Mouse (Mus musculus): ENCODE data around the gene Gm527. TPM values are rescaled to one million over a fixed set of nuclear protein-coding genes. Genes with fewer than 3 reads are reported as not detected.

Gm527 gene
- polyA plus RNA-seq, 1 experiment from 2014 or later = 4.2 TPM

- Histone ChIP-seq H3K27ac (replicated peaks) (peak overlapping the region; percentile 93), H3K4me2 (replicated peaks) (peak overlapping the region; percentile 84), H3K4me3 (replicated peaks) (peak overlapping the region; percentile 96), H3K9ac (peak overlapping the region; percentile 80), H3K27me3 (no peaks in the 10 kb centered on the region), H3K36me3 (no peaks in the 10 kb centered on the region), H3K9me3 (replicated peaks) (no peaks in the 10 kb centered on the region), H3K4me1 (peaks cover 28% of the 10 kb centered on the region)
- WGBS = under 1% methylated on average over 44 of the region's 44 CpGs
- peak; percentile 16; the same call in 1 of the 2 replicates for ATAC-seq (ENCODE audit: insufficient number of reproducible peaks, low FRiP score, low TSS enrichment, low read depth)
Observed at GRCm38 (mm10) chr12:64966101-64966631, 48.5 kb downstream of the Gm527 start.

DNA sequence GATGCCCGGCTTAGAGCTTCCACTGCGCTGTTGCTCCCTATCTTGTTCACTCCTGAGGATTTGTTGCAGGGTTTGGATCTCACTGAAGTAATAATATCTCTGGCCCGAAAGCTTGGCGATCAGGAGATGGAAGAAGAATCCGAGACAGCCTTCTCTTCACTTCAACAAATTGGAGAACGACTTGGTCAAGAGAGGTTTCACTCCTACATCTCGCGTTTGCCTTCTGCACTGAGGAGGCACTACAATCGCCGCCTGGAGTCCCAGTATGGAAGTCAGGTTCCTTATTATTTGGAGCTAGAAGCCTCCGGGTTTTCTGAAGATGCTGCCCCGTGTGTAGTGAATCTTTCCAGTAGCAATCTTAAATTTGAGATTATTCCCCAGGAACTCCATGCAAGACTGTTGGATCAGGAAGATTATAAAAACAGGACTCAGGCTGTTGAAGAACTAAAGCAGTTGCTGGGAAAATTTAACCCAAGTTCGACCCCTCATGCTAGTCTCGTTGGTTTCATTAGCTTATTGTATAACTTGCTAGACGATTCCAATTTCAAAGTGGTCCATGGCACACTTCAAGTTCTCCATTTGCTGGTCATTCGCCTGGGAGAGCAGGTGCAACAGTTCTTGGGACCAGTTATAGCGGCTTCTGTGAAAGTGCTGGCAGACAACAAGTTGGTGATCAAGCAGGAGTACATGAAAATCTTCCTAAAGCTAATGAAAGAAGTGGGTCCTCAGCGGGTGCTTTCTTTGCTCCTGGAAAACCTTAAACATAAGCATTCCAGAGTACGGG lies 49.1 kb downstream of the Gm527 start:
- 2% methylated on average over 19 of the region's 19 CpGs for WGBS
- ATAC-seq (ENCODE audit: insufficient number of reproducible peaks, low FRiP score, low TSS enrichment, low read depth) = no peak
- peak overlapping the region; percentile 93 for H3K27ac ChIP-seq (replicated peaks)
- H3K9me3 ChIP-seq (replicated peaks) = no peaks in the 10 kb centered on the region
- H3K27me3 ChIP-seq = no peaks in the 10 kb centered on the region
- peak overlapping the region; percentile 80 for H3K9ac ChIP-seq
- peaks cover 29% of the 10 kb centered on the region for H3K4me1 ChIP-seq
- peak overlapping the region; percentile 96 for H3K4me3 ChIP-seq (replicated peaks)
- peak overlapping the region; percentile 84 for H3K4me2 ChIP-seq (replicated peaks)
- H3K36me3 ChIP-seq = no peaks in the 10 kb centered on the region

DNA sequence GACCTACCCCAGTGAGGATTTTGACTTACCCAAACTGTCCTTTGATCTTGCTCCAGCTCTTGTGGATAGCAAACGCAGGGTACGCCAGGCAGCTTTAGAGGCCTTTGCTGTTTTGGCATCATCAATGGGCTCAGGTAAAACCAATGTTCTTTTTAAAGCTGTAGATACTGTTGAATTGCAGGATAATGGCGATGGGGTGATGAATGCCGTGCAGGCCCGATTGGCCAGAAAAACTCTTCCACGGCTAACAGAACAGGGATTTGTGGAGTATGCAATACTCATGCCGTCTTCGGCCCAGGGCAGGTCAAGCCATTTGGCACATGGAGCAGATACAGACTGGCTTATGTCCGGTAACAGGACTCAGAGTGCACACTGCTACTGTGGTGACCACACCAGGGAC lies 49.8 kb downstream of the Gm527 start:
- peaks cover 29% of the 10 kb centered on the region for H3K4me1 ChIP-seq
- H3K4me3 ChIP-seq (replicated peaks) = peak overlapping the region; percentile 96
- no peaks in the 10 kb centered on the region for H3K36me3 ChIP-seq
- ATAC-seq (ENCODE audit: insufficient number of reproducible peaks, low FRiP score, low TSS enrichment, low read depth) = no peak
- H3K9me3 ChIP-seq (replicated peaks) = no peaks in the 10 kb centered on the region
- WGBS = under 1% methylated on average over 9 of the region's 9 CpGs
- no peak overlapping the region for H3K27ac ChIP-seq (replicated peaks)
- H3K9ac ChIP-seq = peak overlapping the region; percentile 80
- H3K4me2 ChIP-seq (replicated peaks) = peak overlapping the region; percentile 84
- H3K27me3 ChIP-seq = no peaks in the 10 kb centered on the region

- WGBS = 0% methylated on average over 2 of the region's 2 CpGs
- H3K4me1 ChIP-seq = peaks cover 29% of the 10 kb centered on the region
Observed at GRCm38 (mm10) chr12:64968067-64968466, 50.4 kb downstream of the Gm527 start.

DNA sequence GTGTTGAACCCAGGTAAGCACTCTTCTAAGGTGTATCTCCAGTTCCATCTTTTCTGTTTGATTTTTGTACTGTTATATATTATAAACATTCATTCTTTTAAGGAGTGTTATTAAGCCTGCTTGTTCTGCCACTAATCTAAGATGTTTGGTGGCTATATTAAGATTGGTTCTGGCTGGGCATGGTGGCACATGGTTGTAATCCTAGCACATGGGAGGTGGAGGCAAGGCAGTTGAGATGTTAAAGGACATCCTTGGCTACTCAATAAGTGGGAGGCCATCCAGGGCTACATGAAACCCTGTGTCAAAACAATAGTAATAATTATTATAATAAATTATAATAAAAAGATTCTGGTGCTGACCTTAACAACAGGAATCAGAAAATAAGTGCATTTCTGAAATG lies 53.7 kb downstream of the Gm527 start:
- H3K27me3 ChIP-seq = no peaks in the 10 kb centered on the region
- H3K36me3 ChIP-seq = no peaks in the 10 kb centered on the region
- no peaks in the 10 kb centered on the region for H3K9me3 ChIP-seq (replicated peaks)
- peaks cover 23% of the 10 kb centered on the region for H3K4me1 ChIP-seq
- ATAC-seq (ENCODE audit: insufficient number of reproducible peaks, low FRiP score, low TSS enrichment, low read depth) = no peak
- no peak overlapping the region for H3K9ac ChIP-seq
- no peak overlapping the region for H3K4me2 ChIP-seq (replicated peaks)
- H3K27ac ChIP-seq (replicated peaks) = no peak overlapping the region
- no peak overlapping the region for H3K4me3 ChIP-seq (replicated peaks)

More at GRCm38 (mm10) chr12:64968067-64968466, 50.4 kb downstream of the Gm527 start:
- Histone ChIP-seq H3K27me3 (no peaks in the 10 kb centered on the region), H3K9me3 (replicated peaks) (no peaks in the 10 kb centered on the region), H3K9ac (peak overlapping the region; percentile 80; the same call in 1 of the 2 replicates), H3K27ac (replicated peaks) (no peak overlapping the region), H3K36me3 (no peaks in the 10 kb centered on the region), H3K4me3 (replicated peaks) (peak overlapping the region; percentile 96), H3K4me2 (replicated peaks) (peak overlapping the region; percentile 84)
- no peak for ATAC-seq (ENCODE audit: insufficient number of reproducible peaks, low FRiP score, low TSS enrichment, low read depth)

DNA sequence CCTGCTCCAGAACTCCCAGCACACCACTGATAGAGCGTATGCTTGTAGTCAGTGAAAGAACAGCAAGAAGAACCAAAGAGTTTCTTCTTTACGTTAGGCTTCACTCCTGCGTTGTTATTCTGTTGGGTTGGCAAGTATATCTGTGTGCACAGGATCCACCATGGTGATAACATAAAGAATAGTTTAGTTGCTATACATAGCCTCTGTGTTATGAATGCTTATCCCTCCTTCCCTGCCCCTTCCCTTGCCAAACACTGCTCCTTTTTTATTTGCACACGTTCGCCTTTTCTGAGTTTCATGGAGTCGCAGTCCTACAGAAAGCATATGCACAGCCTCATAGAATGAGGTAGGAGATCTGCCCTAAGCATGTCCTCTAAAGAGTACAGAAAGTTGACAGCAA lies 54.4 kb downstream of the Gm527 start:
- Histone ChIP-seq H3K36me3 (peaks cover 1% of the 10 kb centered on the region; the same call in 1 of the 2 replicates), H3K4me2 (replicated peaks) (no peak overlapping the region), H3K4me1 (peaks cover 17% of the 10 kb centered on the region), H3K4me3 (replicated peaks) (no peak overlapping the region), H3K27me3 (no peaks in the 10 kb centered on the region), H3K9ac (no peak overlapping the region), H3K27ac (replicated peaks) (no peak overlapping the region), H3K9me3 (replicated peaks) (no peaks in the 10 kb centered on the region)
- ATAC-seq (ENCODE audit: insufficient number of reproducible peaks, low FRiP score, low TSS enrichment, low read depth) = no peak
- WGBS = 80% methylated on average over 6 of the region's 6 CpGs

Other genes starting within 250 kb of the Gm527 start
- 13.9 and 15.2 TPM in 2 replicates for gene Klhl28, start 47.6 kb downstream of the Gm527 start, polyA plus RNA-seq (2015; fragmentation: Nextera tagmentation; extraction: Ambion mirVana)
- gene Togaram1, start 47.9 kb downstream of the Gm527 start, polyA plus RNA-seq (2015; fragmentation: Nextera tagmentation; extraction: Ambion mirVana) = 26.6 and 28.7 TPM in 2 replicates
- gene Prpf39, start 118.4 kb downstream of the Gm527 start, polyA plus RNA-seq (2015; fragmentation: Nextera tagmentation; extraction: Ambion mirVana) = 55.3 and 56.2 TPM in 2 replicates
- gene Fkbp3, start 156.1 kb downstream of the Gm527 start, polyA plus RNA-seq (2015; fragmentation: Nextera tagmentation; extraction: Ambion mirVana) = 363 and 402 TPM in 2 replicates
- gene Fancm, start 157.7 kb downstream of the Gm527 start, polyA plus RNA-seq (2015; fragmentation: Nextera tagmentation; extraction: Ambion mirVana) = 5.9 and 7.7 TPM in 2 replicates